Mouse (Mus musculus) myocyte (in vitro differentiated cells): ENCODE results near the gene D630045J12Rik. TPM values are rescaled to one million over a fixed set of nuclear protein-coding genes. Genes with fewer than 3 reads are reported as not detected.

ENCODE experiments used
- H3K27me3 ChIP-seq: one replicate; pipeline ENCODE4 v1.6.1; 2011; ENCODE audit not compliant: control insufficient read depth, insufficient read depth, insufficient read length
- H3K36me3 ChIP-seq: one replicate; pipeline ENCODE4 v1.6.1; 2011; ENCODE audit not compliant: control insufficient read depth, insufficient read depth
- H3K4me2 ChIP-seq: one replicate; pipeline ENCODE4 v1.6.1; 2011; ENCODE audit warnings: low read depth, control low read depth
- H3K4me3 ChIP-seq: one replicate; pipeline ENCODE4 v1.5.1; 2011; ENCODE audit warnings: mild to moderate bottlenecking, control low read depth, moderate library complexity
- H3K79me2 ChIP-seq: one replicate; pipeline ENCODE4 v1.6.1; 2011; ENCODE audit not compliant: control insufficient read depth, insufficient read depth
- H3ac ChIP-seq: one replicate; pipeline ENCODE4 v1.6.1; 2011; ENCODE audit not compliant: control insufficient read depth, insufficient read length
- CEBPB ChIP-seq: IDR thresholded peaks from 2 replicates; pipeline ENCODE4 v1.6.1; 2011; ENCODE audit warnings: mild to moderate bottlenecking, moderate library complexity; ENCODE audit not compliant: poor library complexity, insufficient read depth, severe bottlenecking
- E2F4 ChIP-seq: IDR thresholded peaks from one replicate; pipeline ENCODE4 v1.6.1; 2011; ENCODE audit warnings: mild to moderate bottlenecking, control low read depth, moderate library complexity; ENCODE audit not compliant: insufficient read depth
- MAX ChIP-seq: IDR thresholded peaks from one replicate; pipeline ENCODE4 v1.6.1; 2011; ENCODE audit warnings: low read depth, mild to moderate bottlenecking, control low read depth
- MYOD1 ChIP-seq, 3 experiments: IDR thresholded peaks; one replicate each; pipeline ENCODE4 v1.6.1; 2011; ENCODE audit warnings: control low read depth in 2 of 3, low read depth in 2 of 3, mild to moderate bottlenecking in 2 of 3, moderate library complexity in 1 of 3; ENCODE audit not compliant: insufficient read length in 2 of 3, control insufficient read depth in 1 of 3
- MYOG ChIP-seq, 3 experiments: IDR thresholded peaks; one replicate each; pipeline ENCODE4 v1.6.1; 2011; ENCODE audit warnings: control low read depth in 2 of 3, low read depth in 2 of 3, mild to moderate bottlenecking in 2 of 3; ENCODE audit not compliant: insufficient read length in 2 of 3, control insufficient read depth in 1 of 3, insufficient read depth in 1 of 3
- POLR2A ChIP-seq: IDR thresholded peaks from one replicate; pipeline ENCODE4 v1.6.1; 2011; ENCODE audit warnings: low read depth, mild to moderate bottlenecking, control low read depth, moderate library complexity; ENCODE audit not compliant: insufficient read length
- POLR2AphosphoS2 ChIP-seq: IDR thresholded peaks from one replicate; pipeline ENCODE4 v1.6.1; 2011; ENCODE audit warnings: low read depth, control low read depth; ENCODE audit not compliant: insufficient read length
- REST ChIP-seq: IDR thresholded peaks from one replicate; pipeline ENCODE4 v1.6.1; 2011; ENCODE audit warnings: mild to moderate bottlenecking, control low read depth, moderate library complexity; ENCODE audit not compliant: insufficient read depth, insufficient read length
- SRF ChIP-seq: IDR thresholded peaks from one replicate; pipeline ENCODE4 v1.6.1; 2011; ENCODE audit warnings: low read depth; ENCODE audit not compliant: control insufficient read depth, insufficient read length
- TCF12 ChIP-seq: IDR thresholded peaks from one replicate; pipeline ENCODE4 v1.6.1; 2011; ENCODE audit warnings: mild to moderate bottlenecking, control low read depth; ENCODE audit not compliant: poor library complexity, insufficient read depth, severe bottlenecking
- TCF3 ChIP-seq: IDR thresholded peaks from one replicate; pipeline ENCODE4 v1.6.1; 2011; ENCODE audit warnings: low read depth, control low read depth; ENCODE audit not compliant: insufficient read length
- USF1 ChIP-seq: IDR thresholded peaks from one replicate; pipeline ENCODE4 v1.6.1; 2011; ENCODE audit warnings: low read depth, mild to moderate bottlenecking, control low read depth, moderate library complexity
- polyA plus RNA-seq: library from polyadenylated mRNA; unstranded; fragments of >200 nt; fragmentation: generic; extraction: Trizol; gene quantifications from one replicate; pipeline ENCODE4 v1.2.1, GENCODE M21; 2012; ENCODE audit warnings: missing spikeins

Gene D630045J12Rik
- polyA plus RNA-seq, 1 experiment: 0.77 TPM

- Histone ChIP-seq H3K4me3 (peak overlapping the region; percentile 24), H3K36me3 (no peaks in the 10 kb centered on the region), H3ac (peak overlapping the region; percentile 37), H3K27me3 (no peaks in the 10 kb centered on the region), H3K4me2 (peak overlapping the region; percentile 93), H3K79me2 (no peaks in the 10 kb centered on the region)
- TF ChIP-seq E2F4: no peak
- TF ChIP-seq TCF12: no peak
- TF ChIP-seq REST: no peak
- no peak for TF ChIP-seq USF1
- TF ChIP-seq MAX: no peak
- no peak for TF ChIP-seq TCF3
- TF ChIP-seq POLR2A: no peak
- no peak for TF ChIP-seq MYOD1 (IDR thresholded peaks at IDR 0.05; ENCODE audit: control insufficient read depth in 1 of 3, insufficient read length in 2 of 3, low read depth in 2 of 3)
- no peak for TF ChIP-seq POLR2AphosphoS2
- no peak for TF ChIP-seq SRF
- no peak for TF ChIP-seq CEBPB
- TF ChIP-seq MYOG (IDR thresholded peaks at IDR 0.05; ENCODE audit: control insufficient read depth in 1 of 3, insufficient read depth in 1 of 3, insufficient read length in 2 of 3, low read depth in 2 of 3): no peak
These were observed 758 bp downstream of the D630045J12Rik start for GRCm38 (mm10) chr6:38252766-38253735.

DNA sequence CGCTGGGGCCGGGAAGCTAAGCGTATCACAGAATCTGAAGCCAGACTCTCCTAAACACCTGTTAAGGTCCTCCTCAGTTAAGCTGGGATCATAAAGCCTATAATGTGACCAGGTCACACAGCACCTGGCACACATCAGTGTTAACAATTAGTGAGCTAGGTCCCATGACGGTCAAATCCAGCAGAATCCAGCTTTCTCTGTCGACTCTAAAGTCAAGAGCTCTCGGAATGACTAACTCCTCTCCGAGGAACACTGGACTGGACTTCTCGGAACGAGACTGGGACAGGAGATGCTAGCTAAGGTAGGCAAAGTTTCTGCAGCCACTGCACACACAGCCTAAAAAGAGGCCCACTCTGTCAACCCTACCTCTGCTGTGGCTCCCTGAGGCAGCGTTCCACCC is 1.7 kb downstream of the D630045J12Rik start:
- no peaks in the 10 kb centered on the region for H3K36me3 ChIP-seq
- TF ChIP-seq REST (no peak), MYOD1 (IDR thresholded peaks at IDR 0.05; ENCODE audit: control insufficient read depth in 1 of 3, insufficient read length in 2 of 3, low read depth in 2 of 3) (no peak), E2F4 (no peak), USF1 (no peak), TCF3 (no peak), SRF (no peak), POLR2AphosphoS2 (no peak), MYOG (IDR thresholded peaks at IDR 0.05; ENCODE audit: control insufficient read depth in 1 of 3, insufficient read depth in 1 of 3, insufficient read length in 2 of 3, low read depth in 2 of 3) (no peak), MAX (no peak), POLR2A (no peak), CEBPB (no peak), TCF12 (no peak)
- H3K27me3 ChIP-seq: no peaks in the 10 kb centered on the region
- H3K79me2 ChIP-seq: no peaks in the 10 kb centered on the region
- no peak overlapping the region for H3ac ChIP-seq
- H3K4me3 ChIP-seq: no peak overlapping the region
- no peak overlapping the region for H3K4me2 ChIP-seq

DNA sequence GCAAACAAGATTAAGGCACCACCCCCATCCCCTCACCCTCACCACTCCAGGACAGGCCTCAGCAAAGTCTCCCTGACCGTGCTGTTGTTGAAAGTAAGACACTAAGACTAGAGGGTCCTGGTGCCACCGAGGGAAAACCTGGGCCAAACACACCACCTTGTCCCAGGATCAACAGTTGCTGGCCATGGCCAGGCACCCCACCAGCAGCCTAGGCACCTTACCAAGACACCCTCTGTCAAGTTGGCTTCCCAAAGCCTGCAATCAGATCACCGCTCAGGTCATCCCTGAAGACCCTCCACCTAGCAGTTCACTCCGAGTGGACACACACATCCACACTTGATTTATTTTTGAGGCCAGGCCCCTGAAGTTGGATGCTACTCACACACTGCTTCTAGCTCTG is 2.3 kb downstream of the D630045J12Rik start:
- H3ac ChIP-seq: no peak overlapping the region
- H3K4me3 ChIP-seq: no peak overlapping the region
- no peak overlapping the region for H3K4me2 ChIP-seq
- H3K79me2 ChIP-seq: no peaks in the 10 kb centered on the region
- no peaks in the 10 kb centered on the region for H3K36me3 ChIP-seq
- TF ChIP-seq CEBPB (no peak), TCF3 (no peak), TCF12 (no peak), MYOG (IDR thresholded peaks at IDR 0.05; ENCODE audit: control insufficient read depth in 1 of 3, insufficient read depth in 1 of 3, insufficient read length in 2 of 3, low read depth in 2 of 3) (no peak), USF1 (no peak), MAX (no peak), POLR2AphosphoS2 (no peak), SRF (no peak)
- H3K27me3 ChIP-seq: no peaks in the 10 kb centered on the region

DNA sequence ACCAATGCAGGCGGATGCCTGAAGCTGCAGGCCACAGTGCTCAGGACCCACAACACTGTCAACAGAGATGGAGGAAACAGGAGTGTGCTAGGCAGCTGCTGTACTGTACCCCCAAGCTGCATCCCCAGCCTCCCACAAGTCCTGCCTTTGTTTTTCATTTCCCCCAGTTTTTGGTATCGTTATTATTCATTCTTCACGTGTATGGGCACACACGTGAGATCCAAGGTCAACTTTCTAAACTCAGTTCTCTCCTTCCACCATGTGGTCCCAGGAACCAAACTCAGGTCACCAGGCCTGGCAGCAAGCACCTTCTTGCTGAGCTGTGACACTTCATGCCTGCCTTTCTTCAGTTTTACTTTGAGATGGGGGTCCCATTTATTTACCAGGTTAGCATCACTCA is 6.4 kb downstream of the D630045J12Rik start:
- no peak overlapping the region for H3K4me3 ChIP-seq
- H3K79me2 ChIP-seq: no peaks in the 10 kb centered on the region
- no peak overlapping the region for H3ac ChIP-seq
- no peaks in the 10 kb centered on the region for H3K27me3 ChIP-seq
- H3K4me2 ChIP-seq: no peak overlapping the region
- no peaks in the 10 kb centered on the region for H3K36me3 ChIP-seq
- TF ChIP-seq MYOD1 (IDR thresholded peaks at IDR 0.05; ENCODE audit: control insufficient read depth in 1 of 3, insufficient read length in 2 of 3, low read depth in 2 of 3) (no peak), POLR2A (no peak), MAX (no peak), POLR2AphosphoS2 (no peak), SRF (no peak), TCF12 (no peak), TCF3 (no peak), USF1 (no peak), CEBPB (no peak), E2F4 (no peak), REST (no peak), MYOG (IDR thresholded peaks at IDR 0.05; ENCODE audit: control insufficient read depth in 1 of 3, insufficient read depth in 1 of 3, insufficient read length in 2 of 3, low read depth in 2 of 3) (no peak)
